Mouse (Mus musculus): Measurements from ENCODE around the gene Eri3.

Eri3 gene

GRCm38 (mm10) chr4:117577579-117577978 is 27.4 kb downstream of the Eri3 start:
- DNase-seq (ENCODE audit: low spot score in 2 of 2), result no peak

GRCm38 (mm10) chr4:117581626-117582025 is 31.5 kb downstream of the Eri3 start:
- DNase-seq (ENCODE audit: low spot score in 2 of 2), result no peak

GRCm38 (mm10) chr4:117585995-117586394 is 35.8 kb downstream of the Eri3 start:
- no peak for DNase-seq (ENCODE audit: low spot score in 2 of 2)

DNA sequence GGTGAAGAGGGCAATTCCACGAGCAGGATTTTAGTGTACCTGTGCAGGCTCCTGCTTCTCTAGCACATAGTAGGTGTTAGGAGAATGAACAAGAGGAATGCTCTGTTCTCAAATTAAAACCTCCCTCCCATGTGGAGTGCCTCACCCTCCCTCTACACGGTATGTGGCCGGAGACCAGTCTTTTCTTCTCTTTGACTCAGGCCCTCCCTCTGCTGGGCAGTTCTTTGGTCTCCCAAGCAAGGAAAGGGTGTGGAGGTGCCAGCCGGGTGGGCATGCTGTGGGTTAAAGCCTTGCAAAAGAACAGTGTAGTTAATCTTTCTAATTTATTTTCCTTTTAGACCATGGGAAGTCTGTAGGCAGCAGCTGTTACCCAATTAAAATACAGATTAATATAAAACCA is 37.3 kb downstream of the Eri3 start:
- DNase-seq (ENCODE audit: low spot score in 2 of 2), result no peak

DNA sequence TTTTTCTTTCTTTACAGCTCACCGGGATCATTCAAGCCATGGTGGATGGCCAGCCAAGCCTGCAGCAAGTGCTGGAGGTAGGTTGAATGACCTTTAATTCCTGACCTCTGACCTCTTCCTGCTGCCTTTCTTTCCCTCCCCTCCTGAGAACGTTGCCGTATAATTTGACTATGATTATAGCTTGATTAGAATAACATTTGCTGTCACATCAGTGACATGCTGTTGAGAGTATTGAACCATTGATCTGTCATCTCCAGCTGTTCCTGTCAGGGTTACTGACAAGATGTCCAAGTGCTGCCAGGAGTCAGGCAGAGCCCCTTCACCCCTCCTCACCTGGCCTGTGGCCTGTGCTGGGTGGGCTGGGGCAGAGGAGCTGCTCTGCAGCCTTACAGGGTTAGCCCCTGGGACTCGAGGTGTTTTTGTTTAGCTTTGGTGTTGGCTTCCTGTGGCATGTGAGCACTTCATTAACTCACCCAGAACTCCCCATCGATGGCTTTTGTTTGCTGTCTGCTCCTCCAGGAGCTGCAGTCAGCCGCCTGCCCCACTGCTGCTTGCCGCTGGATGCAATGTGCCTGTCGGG is 39.0 kb downstream of the Eri3 start:
- DNase-seq (ENCODE audit: low spot score in 2 of 2), result no peak

- DNase-seq (ENCODE audit: low spot score in 2 of 2), result no peak
These were observed 40.6 kb downstream of the Eri3 start for GRCm38 (mm10) chr4:117590781-117591180.

DNA sequence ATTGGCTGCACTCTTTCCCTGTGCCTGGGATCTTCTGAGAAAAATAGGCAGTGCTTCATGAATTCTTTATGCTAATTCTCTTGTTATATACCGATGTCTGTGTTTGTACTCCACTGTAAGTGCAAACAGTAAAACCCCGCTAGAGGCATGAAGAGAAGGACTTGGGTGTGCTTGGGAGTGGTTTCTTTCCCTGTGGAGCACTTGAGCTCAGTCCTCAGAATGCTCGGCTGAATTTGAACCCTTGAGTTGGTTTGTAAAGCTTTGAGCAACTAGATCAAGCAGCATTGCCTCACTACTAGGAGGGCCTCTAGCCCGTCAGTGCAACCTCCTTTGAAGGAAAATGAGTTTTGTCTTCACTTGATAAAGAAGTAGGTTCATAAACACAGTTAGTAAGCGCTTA is 42.0 kb downstream of the Eri3 start:
- DNase-seq (ENCODE audit: low spot score in 2 of 2), result no peak

DNA sequence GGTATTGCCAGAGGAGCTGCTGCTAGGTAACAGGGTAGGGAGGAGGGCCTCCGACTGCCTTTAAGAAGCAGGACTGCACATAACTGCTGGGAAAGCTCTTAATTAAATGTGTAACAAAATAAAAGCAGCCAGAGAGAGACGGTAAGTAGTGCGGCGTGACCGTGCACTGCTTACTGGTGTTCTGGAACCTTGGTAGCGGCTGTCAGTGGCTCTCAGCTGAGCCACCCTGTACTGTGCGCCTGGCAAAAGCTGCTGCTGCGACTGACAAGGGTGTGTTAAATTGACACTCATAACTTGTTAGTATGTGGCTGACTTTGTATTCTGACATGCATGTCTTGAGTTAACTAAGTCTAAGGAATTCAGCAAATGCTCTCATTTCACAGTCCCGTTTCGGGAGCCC is 45.1 kb downstream of the Eri3 start:
- no peak for DNase-seq (ENCODE audit: low spot score in 2 of 2)

- DNase-seq (ENCODE audit: low spot score in 2 of 2), result no peak
These were observed 49.9 kb downstream of the Eri3 start for GRCm38 (mm10) chr4:117599986-117600565.

DNA sequence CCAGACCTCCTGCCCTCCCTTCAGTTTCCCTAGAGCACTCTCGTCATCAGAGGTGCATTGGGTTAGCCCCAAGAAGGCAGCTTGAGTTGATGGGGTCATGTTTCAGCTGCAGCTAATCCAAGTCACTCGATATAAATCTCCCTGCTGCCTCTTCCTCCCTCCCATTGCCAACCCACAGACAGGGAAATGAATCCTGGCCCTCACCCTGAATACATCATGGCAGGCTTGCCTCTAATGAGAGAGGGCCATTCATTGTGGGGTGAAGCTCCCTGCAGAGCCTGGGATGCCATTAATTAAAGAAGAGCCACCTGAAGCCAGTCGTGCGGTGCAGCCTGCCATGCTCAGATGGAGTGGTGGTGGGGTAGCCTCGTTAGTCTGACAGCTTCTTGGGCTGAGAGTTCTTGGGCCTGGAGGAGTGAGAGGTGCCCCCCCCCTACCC is 51.2 kb downstream of the Eri3 start:
- no peak for DNase-seq (ENCODE audit: low spot score in 2 of 2)

GRCm38 (mm10) chr4:117605099-117605953 is 55.2 kb downstream of the Eri3 start:
- no peak for DNase-seq (ENCODE audit: low spot score in 2 of 2)

- no peak for DNase-seq (ENCODE audit: low spot score in 2 of 2)
These were observed 55.7 kb downstream of the Eri3 start for GRCm38 (mm10) chr4:117605954-117606227.

GRCm38 (mm10) chr4:117606831-117607610 is 56.9 kb downstream of the Eri3 start:
- DNase-seq (ENCODE audit: low spot score in 2 of 2), result no peak

DNA sequence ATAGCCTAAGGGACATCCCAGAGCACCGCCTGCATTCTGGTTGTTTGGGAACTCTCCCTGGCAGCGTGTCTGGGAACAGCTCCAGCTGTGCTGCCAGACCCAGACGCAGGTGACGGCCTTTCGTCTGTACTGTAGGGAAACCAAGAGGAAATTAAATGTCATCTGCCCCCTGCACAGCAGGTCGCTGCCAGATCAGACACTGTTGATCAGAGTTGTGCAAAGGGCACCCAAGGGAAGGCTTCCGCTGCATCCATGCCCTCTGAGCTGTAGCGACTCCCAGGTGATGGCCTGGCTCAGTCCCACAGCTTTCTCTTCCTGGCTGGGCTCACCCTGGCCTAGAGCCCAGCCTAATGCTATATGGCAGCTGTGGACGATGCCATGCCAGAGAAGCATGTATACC is 58.1 kb downstream of the Eri3 start:
- DNase-seq (ENCODE audit: low spot score in 2 of 2), result no peak

DNA sequence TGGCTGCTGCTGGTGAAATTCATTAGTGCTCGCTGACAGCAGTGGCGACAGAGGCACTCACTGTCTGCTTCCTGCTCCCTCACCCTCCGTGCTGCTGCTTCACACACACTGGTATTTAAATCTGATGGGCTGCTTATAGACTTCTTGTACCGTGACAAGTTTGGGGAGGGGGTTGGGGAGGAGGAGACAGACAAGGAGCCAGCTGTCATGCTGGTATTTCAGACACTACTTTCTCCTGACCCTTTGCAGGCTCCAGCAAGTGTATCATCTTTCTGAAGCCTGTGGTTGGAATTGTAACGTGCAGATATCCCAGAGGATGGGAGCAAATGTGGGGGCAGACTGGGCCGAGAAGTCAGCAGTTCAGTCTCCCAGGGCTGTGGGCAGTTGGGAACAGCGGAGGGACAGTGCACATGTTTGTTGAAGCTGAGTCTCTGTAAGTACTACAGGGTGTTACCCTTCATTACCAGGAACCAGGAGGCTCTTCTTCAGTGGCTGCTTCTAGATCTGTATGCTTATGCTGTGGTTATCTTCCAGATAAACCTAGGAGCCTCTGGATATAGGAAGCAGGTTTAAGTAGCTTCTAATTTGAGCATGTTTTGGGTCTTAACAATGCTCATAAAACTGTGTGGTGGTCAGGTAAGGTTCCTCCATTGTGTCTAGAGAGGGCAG is 59.3 kb downstream of the Eri3 start:
- no peak for DNase-seq (ENCODE audit: low spot score in 2 of 2)

GRCm38 (mm10) chr4:117611385-117611784 is 61.2 kb downstream of the Eri3 start:
- no peak for DNase-seq (ENCODE audit: low spot score in 2 of 2)

- DNase-seq (ENCODE audit: low spot score in 2 of 2), result no peak
These were observed 61.6 kb downstream of the Eri3 start for GRCm38 (mm10) chr4:117611814-117612213.

GRCm38 (mm10) chr4:117612713-117613112 is 62.5 kb downstream of the Eri3 start:
- DNase-seq (ENCODE audit: low spot score in 2 of 2), result no peak

DNA sequence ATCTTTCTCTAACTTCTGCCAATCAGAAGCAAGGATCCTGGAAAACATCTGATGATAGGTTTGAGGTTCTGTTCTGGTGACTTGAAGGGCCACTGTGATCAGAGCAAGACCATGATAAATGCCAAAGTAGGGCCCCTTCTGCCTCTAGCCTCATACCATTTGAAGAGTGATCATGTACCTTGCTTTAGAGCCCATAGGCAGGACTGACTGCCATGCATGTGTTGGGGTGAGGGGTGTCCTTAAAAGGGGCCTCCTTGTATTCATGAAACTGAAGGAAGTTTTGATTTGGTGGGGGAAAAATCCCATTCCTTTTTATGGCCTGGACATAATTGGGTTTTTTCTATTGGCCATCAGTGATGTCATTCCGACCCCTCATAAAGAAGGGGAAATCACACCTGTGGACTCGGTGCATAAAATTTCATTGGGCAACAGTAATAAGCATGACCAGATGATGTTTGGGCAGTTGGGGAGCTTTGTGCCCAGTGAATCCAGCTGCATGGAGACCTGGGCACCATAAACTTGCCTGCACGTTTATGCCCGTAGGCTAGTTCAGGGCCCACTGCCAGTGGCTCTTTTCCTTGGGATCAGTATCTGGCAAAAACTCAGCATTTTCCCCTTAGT is 63.1 kb downstream of the Eri3 start:
- no peak for DNase-seq (ENCODE audit: low spot score in 2 of 2)

GRCm38 (mm10) chr4:117616600-117616999 is 66.4 kb downstream of the Eri3 start:
- DNase-seq (ENCODE audit: low spot score in 2 of 2), result no peak

DNA sequence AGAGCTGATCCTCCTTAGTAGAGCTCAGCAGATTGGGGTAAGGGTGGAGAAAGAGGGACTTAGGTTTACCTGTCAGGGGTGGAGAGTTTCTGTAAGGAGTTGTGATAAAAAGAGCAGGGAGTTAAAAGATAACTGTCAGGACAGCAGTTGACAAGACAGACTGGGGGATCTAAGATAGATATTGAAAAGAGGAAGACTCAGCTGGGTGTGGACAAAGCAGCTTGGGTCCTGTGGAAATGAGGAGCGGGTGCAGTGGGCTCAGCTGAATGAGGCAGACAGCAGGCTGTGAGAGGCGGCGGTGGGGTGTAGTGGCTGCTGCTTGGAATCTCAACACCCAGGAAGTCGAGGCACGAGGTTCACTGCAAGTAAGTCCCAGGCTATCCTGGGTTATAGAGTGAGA is 72.1 kb downstream of the Eri3 start:
- DNase-seq (ENCODE audit: low spot score in 2 of 2), result no peak

GRCm38 (mm10) chr4:117623025-117623424 is 72.9 kb downstream of the Eri3 start:
- DNase-seq (ENCODE audit: low spot score in 2 of 2), result no peak
